Mouse (Mus musculus): Measurements from ENCODE around the gene Bcas2. TPM values are rescaled to one million over a fixed set of nuclear protein-coding genes. Genes with fewer than 3 reads are reported as not detected.
A peak's percentile ranks its signal among the peaks of the same experiment; 100 is the strongest.
"Not testable (repeated sequence)": the region's sequence is repeated elsewhere in the genome, so short reads cannot be mapped to it uniquely, and the experiment has no call there.

The Bcas2 gene
- total RNA-seq, 2 experiments from 2014 or later: 68.5 to 68.9 TPM

DNA sequence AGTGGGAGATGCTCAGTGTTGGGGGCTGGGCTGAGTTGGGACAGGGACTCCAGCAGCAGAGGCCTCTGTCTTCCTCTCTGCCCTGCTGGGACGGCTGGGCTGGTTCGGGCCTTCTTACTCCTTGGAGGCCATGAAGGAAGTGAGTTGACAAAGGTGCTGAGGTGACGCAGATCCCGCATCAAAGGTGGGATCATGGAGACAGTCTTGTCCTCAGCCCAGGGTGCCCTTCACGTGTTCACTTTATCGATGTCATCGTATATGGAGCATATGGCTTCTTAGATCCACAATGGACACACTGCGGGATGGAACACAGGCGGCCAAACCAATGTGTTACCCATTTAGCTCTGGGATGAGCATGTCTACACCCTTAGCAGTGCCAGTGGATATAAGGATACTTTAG is 8.1 kb downstream of the Bcas2 start:
- Histone ChIP-seq H3K27ac (no peak overlapping the region), H3K4me3 (no peak overlapping the region)
- intact Hi-C loops (cut with DNase I): no loop called here
- no peak for DNase-seq (ENCODE audit: extremely low spot score in 1 of 2, low spot score in 2 of 2)
- TF ChIP-seq CTCF (IDR thresholded peaks at IDR 0.05): no peak

DNA sequence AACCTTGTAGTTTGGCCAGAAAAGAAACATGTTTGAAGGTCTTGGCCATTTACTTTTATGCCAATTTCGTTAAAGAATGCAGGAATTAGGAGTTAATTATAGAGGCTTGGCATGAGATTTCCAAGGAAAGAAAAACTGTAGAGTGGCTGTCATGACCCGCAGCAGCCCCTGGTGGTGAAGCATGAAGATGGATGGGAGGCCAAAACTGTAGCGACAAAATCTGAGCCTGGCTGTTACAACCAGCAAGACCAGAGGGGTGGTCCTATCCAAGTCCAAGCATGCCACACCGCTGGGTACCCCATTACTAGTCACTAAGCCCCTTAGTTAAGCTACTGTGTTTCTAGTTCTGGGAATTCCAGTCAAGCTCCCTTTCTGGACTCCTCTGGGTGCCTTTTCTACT is 9.7 kb downstream of the Bcas2 start:
- Histone ChIP-seq H3K27ac (no peak overlapping the region), H3K4me3 (no peak overlapping the region)
- intact Hi-C loops (cut with DNase I): loop anchor here (5.0 kb wide), 1 partner anchor 196 kb away; no protein-coding TSS in a partner anchor
- DNase-seq (ENCODE audit: extremely low spot score in 1 of 2, low spot score in 2 of 2): no peak
- no peak; the same call in none of the 2 replicates for TF ChIP-seq CTCF (IDR thresholded peaks at IDR 0.05)

DNA sequence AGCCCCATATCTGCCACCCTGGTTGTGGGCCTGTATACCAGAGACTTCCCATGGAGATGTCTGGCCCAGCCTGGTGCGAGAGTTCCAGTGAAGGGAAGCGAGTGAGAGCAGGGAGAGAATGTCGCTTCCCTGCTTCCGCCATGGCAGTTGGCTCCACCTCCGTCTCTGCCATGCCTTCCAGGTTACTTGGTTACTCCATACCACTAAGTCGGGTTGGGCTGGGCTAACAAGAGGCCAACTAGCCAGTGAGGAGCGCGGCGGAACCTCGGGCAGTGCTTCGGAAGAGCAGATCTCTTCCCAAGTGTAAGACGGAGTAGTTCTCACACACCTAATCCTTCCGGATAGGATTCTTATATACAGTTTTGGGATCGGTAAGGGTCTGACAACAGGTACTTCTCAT is 11.4 kb downstream of the Bcas2 start:
- DNase-seq (ENCODE audit: extremely low spot score in 1 of 2, low spot score in 2 of 2): no peak
- Histone ChIP-seq H3K4me3 (no peak overlapping the region), H3K27ac (no peak overlapping the region)
- no peak for TF ChIP-seq CTCF (IDR thresholded peaks at IDR 0.05)
- intact Hi-C loops (cut with DNase I): loop anchor here (5.0 kb wide), 1 partner anchor 194 kb away; no protein-coding TSS in a partner anchor

- intact Hi-C loops (cut with DNase I): loop anchor here (5.0 kb wide), 1 partner anchor 193 kb away; no protein-coding TSS in a partner anchor
- peak; percentile 50 for TF ChIP-seq CTCF (IDR thresholded peaks at IDR 0.05)
- DNase-seq (ENCODE audit: extremely low spot score in 1 of 2, low spot score in 2 of 2); H3K27ac ChIP-seq; H3K4me3 ChIP-seq: not testable (repeated sequence)
These were observed 13.0 kb downstream of the Bcas2 start for GRCm38 (mm10) chr3:103184467-103184866.

DNA sequence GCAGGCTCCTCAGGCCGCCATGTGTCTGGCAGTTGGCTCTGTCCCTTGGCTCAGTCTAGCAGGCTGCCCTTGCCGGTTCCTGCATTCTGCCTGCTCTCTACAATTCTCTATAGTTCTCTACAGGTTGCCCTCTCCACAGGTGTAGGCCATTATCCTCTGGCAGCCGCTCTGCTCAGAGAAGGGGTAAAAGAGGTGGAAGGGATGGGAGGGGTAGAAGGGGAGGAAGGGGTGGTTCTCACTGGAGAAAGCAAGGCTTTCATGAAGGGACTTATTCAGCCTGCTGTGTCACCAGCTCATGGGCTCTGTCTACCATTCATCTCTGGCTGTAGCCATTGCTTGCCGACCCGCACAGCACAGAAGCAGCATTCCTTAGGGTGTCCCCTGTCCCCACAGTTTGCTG is 17.0 kb downstream of the Bcas2 start:
- no peak for TF ChIP-seq CTCF (IDR thresholded peaks at IDR 0.05)
- DNase-seq (ENCODE audit: extremely low spot score in 1 of 2, low spot score in 2 of 2): no peak
- H3K27ac ChIP-seq: no peak overlapping the region
- intact Hi-C loops (cut with DNase I): no loop called here
- no peak overlapping the region for H3K4me3 ChIP-seq

DNA sequence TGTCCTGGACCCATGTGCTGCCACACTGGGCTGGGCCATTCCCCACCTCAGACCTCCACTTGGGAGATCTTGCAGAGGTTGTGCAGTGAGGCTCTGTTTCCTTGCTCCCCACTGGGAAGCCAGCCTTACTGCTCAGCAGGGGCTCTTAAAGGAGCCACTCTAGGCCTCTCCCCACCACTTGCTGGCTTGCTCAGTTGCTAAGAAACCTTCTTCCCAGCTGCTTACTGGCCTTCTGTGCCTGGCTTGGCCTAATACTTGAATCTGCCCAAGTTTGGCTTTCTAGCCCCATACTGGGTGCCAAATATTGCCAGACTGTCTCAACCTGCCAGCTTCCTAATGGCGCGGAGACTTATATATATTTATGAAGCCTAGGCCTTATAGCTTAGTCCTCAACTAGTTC is 17.4 kb downstream of the Bcas2 start:
- Histone ChIP-seq H3K27ac (no peak overlapping the region), H3K4me3 (no peak overlapping the region)
- intact Hi-C loops (cut with DNase I): no loop called here
- no peak for DNase-seq (ENCODE audit: extremely low spot score in 1 of 2, low spot score in 2 of 2)
- TF ChIP-seq CTCF (IDR thresholded peaks at IDR 0.05): no peak

- intact Hi-C loops (cut with DNase I): no loop called here
- no peak overlapping the region for H3K4me3 ChIP-seq
These were observed 20.7 kb downstream of the Bcas2 start for GRCm38 (mm10) chr3:103192161-103192560.

GRCm38 (mm10) chr3:103193186-103193585 is 21.7 kb downstream of the Bcas2 start:
- H3K4me3 ChIP-seq: no peak overlapping the region
- intact Hi-C loops (cut with DNase I): no loop called here
- TF ChIP-seq CTCF (IDR thresholded peaks at IDR 0.05): no peak

More at GRCm38 (mm10) chr3:103192161-103192560, 20.7 kb downstream of the Bcas2 start:
- TF ChIP-seq CTCF (IDR thresholded peaks at IDR 0.05): no peak
- DNase-seq (ENCODE audit: extremely low spot score in 1 of 2, low spot score in 2 of 2): no peak
- H3K27ac ChIP-seq: no peak overlapping the region

DNA sequence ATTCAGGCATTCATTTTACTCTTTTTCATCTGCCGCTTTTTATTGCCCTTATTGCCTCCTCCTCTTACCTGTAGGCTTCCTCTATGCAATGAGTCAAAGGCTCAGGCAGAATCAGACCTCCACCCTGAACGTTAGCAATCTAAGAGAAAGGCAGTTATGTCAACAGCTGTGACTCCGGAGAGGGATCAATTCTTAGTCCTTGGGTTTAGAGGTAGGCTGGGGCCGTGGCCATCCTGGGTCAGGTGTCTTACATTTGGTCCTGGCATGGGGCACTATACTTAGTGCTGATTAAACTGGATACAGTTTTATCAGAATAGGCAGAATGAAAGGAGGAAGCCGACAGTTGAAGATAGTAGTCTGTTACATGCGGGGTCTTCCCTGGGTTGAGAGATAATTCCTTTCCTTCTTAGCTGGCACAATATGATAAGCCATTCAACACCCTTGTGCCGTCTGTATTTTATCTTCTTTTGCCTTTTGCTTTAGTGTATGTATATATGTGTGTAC is 24.9 kb downstream of the Bcas2 start:
- intact Hi-C loops (cut with DNase I): no loop called here
- DNase-seq (ENCODE audit: extremely low spot score in 1 of 2, low spot score in 2 of 2): no peak

More at GRCm38 (mm10) chr3:103193186-103193585, 21.7 kb downstream of the Bcas2 start:
- no peak overlapping the region for H3K27ac ChIP-seq
- DNase-seq (ENCODE audit: extremely low spot score in 1 of 2, low spot score in 2 of 2): no peak

DNA sequence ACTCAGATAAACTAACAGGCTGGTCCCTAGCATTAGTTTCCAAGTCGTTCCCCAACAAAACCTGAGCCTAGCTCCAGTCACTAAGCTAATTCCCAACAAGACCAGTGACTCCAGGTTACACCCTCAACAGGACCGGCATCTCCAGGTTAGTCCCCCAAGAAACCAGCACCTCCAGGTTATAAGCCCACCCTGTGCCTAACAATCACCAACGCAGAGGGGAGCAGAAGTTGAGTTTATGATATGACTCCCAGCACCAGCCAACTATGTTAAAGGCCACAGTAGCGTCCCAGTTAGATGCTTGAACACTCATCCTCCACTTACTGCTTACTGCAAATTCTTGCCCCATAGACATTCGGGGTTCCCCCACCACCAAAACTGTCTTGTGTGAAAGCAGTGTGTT is 27.9 kb downstream of the Bcas2 start:
- intact Hi-C loops (cut with DNase I): no loop called here
- no peak overlapping the region for H3K27ac ChIP-seq
- DNase-seq (ENCODE audit: extremely low spot score in 1 of 2, low spot score in 2 of 2): no peak
- TF ChIP-seq CTCF (IDR thresholded peaks at IDR 0.05): no peak
- H3K4me3 ChIP-seq: no peak overlapping the region

More for the DNA sequence above, 24.9 kb downstream of the Bcas2 start:
- TF ChIP-seq CTCF (IDR thresholded peaks at IDR 0.05): no peak
- Histone ChIP-seq H3K4me3 (no peak overlapping the region), H3K27ac (no peak overlapping the region)

DNA sequence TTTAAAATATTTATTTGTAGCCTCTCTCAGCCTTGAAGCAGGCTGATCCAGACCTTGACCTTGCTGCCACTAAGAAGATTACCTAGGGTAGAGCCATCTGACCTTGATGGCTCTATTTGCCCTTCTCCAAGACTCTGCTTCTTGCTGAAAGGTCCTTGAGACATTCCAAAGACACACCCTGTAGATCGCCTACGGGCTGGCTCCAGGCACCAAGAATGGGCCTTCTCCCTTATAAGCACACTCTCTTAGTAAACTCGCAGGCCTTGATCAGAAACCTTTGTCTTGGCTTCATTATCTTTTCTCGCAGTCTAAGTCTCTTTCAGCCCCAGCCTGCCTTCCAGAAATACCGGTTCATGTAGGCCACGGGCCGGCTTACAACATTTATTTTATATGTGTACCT is 29.6 kb downstream of the Bcas2 start:
- H3K4me3 ChIP-seq; intact Hi-C loops (cut with DNase I); DNase-seq (ENCODE audit: extremely low spot score in 1 of 2, low spot score in 2 of 2); H3K27ac ChIP-seq: not testable (repeated sequence)

- DNase-seq (ENCODE audit: extremely low spot score in 1 of 2, low spot score in 2 of 2): no peak
- Histone ChIP-seq H3K4me3 (no peak overlapping the region), H3K27ac (no peak overlapping the region)
- TF ChIP-seq CTCF (IDR thresholded peaks at IDR 0.05): no peak
- intact Hi-C loops (cut with DNase I): no loop called here
These were observed 32.1 kb downstream of the Bcas2 start for GRCm38 (mm10) chr3:103203554-103203953.

DNA sequence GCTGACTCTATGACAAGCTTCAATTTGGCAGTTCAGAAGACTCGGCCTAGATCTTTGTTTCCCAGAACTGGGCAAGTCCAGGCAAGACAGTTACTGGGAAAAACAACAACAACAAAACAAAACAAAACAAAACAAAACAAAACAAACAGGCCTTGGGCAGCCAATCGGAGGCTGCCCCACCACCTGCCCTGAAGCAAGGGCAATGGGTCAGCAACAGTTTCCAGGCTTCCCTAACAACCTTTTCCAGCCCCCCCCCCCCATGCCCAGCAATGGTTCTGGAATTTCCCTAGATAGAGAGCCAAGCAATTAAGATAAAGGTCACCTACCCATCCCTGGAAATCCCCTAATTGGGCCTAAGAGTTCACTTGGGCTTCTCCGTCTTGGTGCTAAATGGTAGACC is 33.0 kb downstream of the Bcas2 start:
- intact Hi-C loops (cut with DNase I): no loop called here
- H3K4me3 ChIP-seq: no peak overlapping the region
- DNase-seq (ENCODE audit: extremely low spot score in 1 of 2, low spot score in 2 of 2): no peak
- H3K27ac ChIP-seq: no peak overlapping the region
- TF ChIP-seq CTCF (IDR thresholded peaks at IDR 0.05): no peak
